Mouse (Mus musculus): ENCODE results near the gene Grin1.
"Not testable (repeated sequence)": the region's sequence is repeated elsewhere in the genome, so short reads cannot be mapped to it uniquely, and the experiment has no call there.

Gene Grin1

GRCm38 (mm10) chr2:25285551-25285950 lies 33.4 kb downstream of the Grin1 start:
- no peak for DNase-seq

DNA sequence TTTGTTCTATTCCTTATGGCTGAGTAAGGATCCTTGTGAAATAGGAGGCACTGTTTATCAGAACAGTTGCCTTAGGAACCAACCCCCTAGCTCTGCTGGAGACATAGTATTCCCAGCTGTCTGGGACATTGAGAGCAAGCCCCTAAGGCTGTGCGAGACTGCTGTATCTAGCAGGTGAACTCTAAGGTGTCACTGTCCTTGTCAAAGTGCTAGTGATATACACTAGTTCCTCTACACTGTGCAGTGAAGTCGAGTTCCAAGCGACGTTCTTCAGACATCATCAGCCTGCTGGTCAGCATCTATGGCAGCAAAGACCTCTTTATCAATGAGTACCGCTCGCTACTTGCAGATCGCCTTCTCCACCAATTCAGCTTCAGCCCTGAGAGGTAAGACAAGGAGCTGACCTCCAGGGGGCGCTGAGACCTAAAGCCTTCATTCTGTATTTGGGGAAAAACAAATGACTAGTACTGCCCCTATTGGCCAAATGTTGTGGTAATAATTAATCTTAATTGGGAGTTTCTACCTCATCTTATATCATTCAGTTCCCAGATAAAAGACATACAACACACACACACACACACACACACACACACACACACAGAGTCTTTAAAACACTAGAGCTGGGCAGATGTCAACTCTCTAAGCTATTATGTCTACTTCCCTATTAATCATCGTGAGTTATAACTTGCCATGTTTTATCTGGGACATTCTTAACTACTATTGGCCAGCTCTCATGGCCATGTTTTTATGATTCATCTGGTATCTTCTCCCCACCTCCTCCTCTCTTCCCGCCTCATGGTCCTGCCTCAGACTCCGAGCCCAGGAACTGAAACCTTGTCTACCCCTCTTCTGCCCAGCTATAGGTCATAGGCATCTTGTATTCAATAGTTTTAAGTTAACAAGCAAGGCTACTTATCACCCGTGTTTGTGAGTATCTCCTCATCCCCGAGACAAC lies 39.8 kb downstream of the Grin1 start:
- no peak for DNase-seq

DNA sequence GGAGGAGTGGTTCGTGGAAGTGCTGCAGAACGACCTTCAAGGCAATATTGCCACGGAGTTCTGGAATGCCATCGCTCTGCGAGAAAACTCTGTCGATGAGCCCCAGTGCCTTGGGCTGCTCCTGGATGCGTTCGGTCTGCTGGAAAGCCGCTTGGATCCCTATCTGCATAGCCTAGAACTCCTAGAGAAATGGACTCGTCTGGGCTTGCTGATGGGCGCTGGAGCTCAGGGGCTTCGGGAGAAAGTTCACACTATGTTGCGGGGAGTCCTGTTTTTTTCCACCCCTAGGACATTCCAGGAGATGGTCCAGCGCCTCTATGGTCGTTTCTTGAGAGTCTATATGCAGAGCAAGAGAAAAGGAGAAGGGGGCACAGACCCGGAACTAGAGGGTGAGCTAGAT lies 46.0 kb downstream of the Grin1 start:
- DNase-seq: no peak

DNA sequence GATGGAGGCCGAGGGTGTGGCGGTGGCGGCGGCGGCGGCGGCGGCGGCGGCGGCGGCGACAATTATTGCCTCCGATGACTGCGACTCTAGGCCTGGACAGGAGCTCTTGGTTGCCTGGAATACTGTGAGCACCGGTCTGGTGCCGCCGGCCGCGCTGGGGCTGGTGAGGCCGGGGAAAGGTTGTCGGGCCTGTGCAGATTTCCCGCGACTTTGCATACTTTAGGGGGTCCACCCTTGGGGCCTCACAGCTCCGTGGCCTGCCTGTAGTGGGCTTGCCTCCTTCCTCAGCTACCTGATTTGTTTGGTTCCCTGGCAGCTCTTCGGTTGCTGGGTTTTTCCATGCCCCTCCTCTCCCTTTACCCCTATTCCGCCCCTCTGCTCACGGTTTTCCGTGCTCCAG lies 46.5 kb downstream of the Grin1 start:
- no peak for DNase-seq

DNA sequence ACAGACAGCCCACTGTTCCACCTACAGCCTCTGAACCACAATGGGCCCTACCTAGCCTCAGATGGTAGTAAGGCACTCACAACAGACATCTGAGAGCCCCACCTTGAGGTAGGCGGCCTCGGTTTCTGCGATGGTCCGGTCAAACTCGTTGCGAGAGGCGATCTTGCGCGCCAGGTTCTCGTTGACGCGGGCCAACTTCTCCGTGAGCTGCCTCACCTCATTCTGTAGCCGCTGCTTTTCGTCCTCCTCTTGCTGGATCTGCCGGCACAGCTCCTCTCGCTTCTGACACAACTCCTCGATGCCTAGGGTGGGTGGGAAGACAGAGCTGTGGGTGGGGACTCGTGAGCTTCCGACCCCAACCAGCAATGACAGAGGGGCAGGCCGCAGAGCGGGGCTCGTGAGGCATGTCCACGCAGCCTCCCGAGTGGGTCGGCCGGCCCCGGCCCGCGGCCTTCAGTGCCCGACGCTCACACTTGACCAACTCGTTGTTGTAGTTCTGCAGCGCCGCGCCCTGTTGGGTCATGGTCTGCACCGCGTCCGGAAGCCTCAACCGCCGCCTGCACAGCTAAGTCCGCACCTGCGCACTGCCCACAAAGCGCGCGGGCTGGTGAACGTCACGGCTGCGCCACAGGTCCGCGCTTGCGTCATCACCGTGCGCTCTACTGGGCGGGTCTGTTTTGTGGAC lies 47.0 kb downstream of the Grin1 start, which contains the start of the genes Ssna1 and Anapc2:
Gene Ssna1 (minus strand): TSS at position 612 of the 685 bp plus-strand sequence.
Gene Anapc2 (plus strand): TSS at position 652 of the 685 bp plus-strand sequence.
- DNase-seq: peak; percentile 97

DNA sequence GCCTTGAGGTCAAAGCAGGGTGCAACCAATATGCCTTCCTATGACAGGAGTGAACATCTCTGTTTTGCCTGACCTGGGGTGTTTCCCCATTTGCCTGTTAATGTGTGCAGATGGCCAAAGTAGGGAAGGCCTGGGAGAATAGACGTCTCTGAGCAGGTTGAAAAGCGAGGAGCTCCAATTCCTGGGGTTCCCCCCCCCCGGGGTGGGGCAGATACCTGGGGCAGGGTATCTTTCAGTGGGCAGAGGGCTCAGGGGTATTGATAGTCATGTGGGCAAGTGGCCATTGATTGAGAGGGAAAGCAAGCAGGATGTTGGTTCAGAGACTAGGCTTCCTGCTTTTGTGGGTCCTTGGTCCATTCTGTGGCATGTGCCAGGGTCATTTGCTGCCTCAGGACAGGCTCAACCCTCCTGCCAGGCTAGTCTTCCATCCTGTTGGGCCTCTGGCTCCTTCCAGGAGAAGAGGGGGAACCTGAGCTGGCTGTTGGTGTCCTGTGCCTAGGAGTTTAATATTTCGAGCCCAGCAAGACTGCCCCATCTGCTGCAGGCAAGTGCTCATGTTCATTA lies 51.2 kb downstream of the Grin1 start:
- no peak for DNase-seq

- DNase-seq: no peak
These were observed 51.7 kb downstream of the Grin1 start for GRCm38 (mm10) chr2:25267241-25267640.

DNA sequence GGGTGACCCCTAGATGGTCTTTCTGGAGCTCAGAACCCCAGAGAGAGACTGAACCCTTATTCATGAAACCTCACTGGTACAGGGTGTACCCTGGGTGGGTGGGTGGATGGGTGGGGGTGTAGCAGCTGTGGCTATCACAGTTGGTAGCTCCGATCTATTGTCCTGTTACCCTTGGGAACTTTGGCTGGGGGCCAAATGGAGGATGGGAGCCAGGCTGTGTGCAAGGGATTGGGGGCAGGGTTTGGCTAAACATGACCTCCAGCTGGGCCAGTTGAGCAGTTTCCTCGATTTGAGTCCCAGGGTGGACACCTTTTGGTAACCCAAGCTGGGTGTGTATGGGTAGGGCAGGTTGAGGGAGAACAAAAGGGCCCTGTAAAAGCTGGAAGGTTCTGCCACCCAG lies 52.3 kb downstream of the Grin1 start:
- no peak for DNase-seq

- no peak for DNase-seq
These were observed 52.9 kb downstream of the Grin1 start for GRCm38 (mm10) chr2:25265897-25266656.

GRCm38 (mm10) chr2:25264851-25265250 lies 54.1 kb downstream of the Grin1 start:
- no peak for DNase-seq

- no peak for DNase-seq
These were observed 54.7 kb downstream of the Grin1 start for GRCm38 (mm10) chr2:25264286-25264660.

DNA sequence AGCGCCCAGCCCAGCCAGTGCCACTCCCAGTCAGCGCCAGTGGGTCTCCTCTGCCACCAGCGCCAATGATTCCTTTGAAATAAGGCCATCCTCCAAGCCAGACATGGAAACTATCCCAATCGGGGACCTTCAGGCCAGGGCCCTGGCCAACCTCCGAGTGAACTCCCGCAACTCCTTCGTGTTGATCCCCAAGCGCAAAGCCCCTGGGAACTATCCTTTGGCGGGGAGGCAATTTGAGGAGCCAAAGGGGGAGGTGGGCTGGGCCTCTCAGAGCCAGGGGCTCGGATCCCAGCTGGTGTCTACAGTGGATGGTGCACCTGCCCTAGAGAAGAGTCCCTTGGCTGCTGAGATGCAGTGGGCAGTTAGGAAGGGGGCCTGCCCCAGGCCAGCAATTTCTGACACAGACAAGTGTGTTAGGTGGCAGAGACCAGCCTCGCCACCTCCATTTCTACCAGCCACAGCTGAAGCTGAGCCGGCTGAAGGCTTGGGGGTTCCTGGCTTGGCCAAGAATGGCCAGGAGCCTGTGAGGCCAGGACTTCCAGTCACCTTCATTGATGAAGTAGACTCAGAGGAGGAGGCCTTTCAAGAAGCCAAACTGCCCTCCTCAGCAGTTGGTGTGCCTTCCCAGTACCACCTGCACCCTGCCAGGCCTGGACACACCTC lies 55.2 kb downstream of the Grin1 start:
- no peak for DNase-seq

GRCm38 (mm10) chr2:25262795-25263622 lies 56.0 kb downstream of the Grin1 start:
- DNase-seq: peak; percentile 61

- DNase-seq: peak; percentile 91
These were observed 56.7 kb downstream of the Grin1 start, which contains the start of gene Tprn for GRCm38 (mm10) chr2:25262291-25262767. Tprn (plus strand) TSS chr2:25262618.

GRCm38 (mm10) chr2:25261870-25262269 lies 57.1 kb downstream of the Grin1 start:
- DNase-seq: no peak

DNA sequence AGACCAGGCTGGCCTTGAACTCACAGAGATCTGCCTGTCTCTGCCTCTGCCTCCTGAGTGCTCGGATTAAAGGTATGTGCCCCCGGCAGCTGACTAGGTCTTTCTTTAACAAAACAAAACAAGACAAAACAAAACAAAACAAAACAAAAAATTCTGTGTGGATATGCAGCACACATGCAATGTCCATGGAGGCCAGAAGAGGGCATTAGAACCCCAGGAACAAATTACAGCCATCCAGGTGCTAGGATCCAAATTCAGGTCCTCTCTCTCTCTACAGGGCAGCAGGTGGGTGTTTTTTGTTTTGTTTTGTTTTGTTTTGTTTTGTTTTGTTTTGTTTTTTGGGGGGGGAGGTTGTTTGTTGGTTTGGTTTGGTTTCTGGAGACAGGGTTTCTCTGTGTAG lies 60.1 kb downstream of the Grin1 start:
- no peak for DNase-seq

DNA sequence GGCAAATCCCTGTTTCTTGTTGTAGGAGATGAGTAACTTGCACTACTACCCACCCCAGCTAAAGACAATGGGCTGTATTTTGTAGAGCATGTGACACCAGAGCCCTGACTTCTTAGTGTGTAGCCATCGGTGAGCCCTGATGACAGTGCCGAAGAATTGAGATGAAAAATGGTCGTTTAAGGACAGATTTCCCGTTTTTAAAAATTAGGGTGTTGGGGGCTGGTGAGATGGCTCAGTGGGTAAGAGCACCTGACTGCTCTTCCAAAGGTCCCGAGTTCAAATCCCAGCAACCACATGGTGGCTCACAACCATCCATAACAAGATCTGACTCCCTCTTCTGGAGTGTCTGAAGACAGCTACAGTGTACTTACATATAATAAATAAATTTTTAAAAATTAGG lies 61.7 kb downstream of the Grin1 start:
- DNase-seq: not testable (repeated sequence)

DNA sequence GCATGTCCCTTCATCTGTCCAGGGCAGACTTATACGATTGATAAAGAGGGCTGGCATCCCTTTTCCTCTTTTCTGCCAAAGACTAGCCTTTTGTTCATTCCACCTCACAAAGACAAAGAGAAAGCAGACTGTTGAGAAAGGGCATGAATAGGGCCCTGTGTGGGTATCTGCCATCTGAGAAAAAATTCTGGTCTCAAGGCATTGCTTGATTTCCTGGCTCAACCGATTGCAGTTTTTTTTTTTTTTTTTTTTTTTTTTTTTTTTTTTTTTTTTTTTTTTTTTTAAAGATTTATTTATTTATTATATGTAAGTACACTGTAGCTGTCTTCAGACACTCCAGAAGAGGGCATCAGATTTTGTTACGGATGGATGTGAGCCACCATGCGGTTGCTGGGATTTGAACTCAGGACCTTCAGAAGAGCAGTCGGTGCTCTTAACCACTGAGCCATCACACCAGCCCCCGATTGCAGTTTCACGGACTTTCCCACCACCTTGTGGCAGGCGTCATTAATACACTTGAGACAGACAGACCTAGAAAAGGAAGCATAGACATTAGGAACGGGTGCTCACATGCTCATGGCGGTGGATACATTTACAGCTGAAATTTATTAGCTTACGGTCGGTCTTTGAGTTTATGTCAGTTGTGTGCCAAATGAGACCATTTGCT lies 62.4 kb downstream of the Grin1 start:
- DNase-seq: not testable (repeated sequence)

DNA sequence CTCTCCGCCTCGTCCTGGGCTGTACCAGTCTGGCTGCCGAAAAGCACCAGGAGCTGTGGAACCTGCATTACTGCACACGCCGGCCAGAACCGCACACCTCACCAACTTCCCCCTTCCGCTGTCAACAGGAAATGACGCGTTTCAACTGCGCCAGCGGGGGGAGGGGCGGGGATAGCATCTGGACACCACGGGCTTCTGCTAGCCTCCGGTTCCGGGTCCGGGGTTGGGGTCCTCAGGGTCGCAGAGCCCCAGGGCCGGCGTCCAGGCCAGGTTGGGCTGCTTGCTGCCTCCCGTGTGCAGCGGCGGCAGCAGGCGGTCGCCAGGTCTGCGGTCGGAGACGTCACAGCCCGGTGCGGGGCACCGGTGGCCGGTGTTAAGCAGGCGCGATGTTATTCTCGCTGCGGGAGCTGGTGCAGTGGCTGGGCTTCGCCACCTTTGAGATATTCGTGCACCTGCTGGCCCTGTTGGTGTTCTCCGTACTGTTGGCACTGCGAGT lies 63.7 kb downstream of the Grin1 start, which contains the start of gene Tmem203:
Gene Tmem203 (plus strand): TSS at position 156 of the 496 bp plus-strand sequence.
- peak; percentile 87 for DNase-seq

- no peak for DNase-seq
These were observed 66.7 kb downstream of the Grin1 start for GRCm38 (mm10) chr2:25252331-25252730.

Measured in right cerebral cortex, postnatal 25 days (tissue).